Mouse (Mus musculus) inflammation-experienced regulatory T-cells, adult 6 months (primary cell): Measurements from ENCODE around the gene Vmn1r49. TPM values are rescaled to one million over a fixed set of nuclear protein-coding genes. Genes with fewer than 3 reads are reported as not detected.
"Not testable (repeated sequence)": the region's sequence is repeated elsewhere in the genome, so short reads cannot be mapped to it uniquely, and the experiment has no call there.

Experiments used
- ATAC-seq: one replicate; pipeline ENCODE4 v1.8.0; 2017
- polyA plus RNA-seq, 3 experiments: library from polyadenylated mRNA; unstranded; fragments of 100-300 nt; shearing (Covaris generic); gene quantifications; one replicate each; pipeline ENCODE4 v1.2.1; 2017

Vmn1r49 gene
- under 1 TPM in 2 of 3 experiments, not detected in 1; 0.07 to 0.08 TPM for polyA plus RNA-seq

- no peak for ATAC-seq
Measured at GRCm38 (mm10) chr6:90078406-90078805, at the start of gene Vmn1r49. Gene Vmn1r49 (minus strand): TSS chr6:90078506.

- not testable (repeated sequence) for ATAC-seq
Measured at GRCm38 (mm10) chr6:90122296-90122695, 44.0 kb upstream of the Vmn1r49 start, which contains the start of gene Vmn1r51. Gene Vmn1r51 (plus strand): TSS chr6:90122596.

- no peak for ATAC-seq
Measured at GRCm38 (mm10) chr6:90101130-90101529, 22.8 kb upstream of the Vmn1r49 start, which contains the start of gene Vmn1r50. Gene Vmn1r50 (plus strand): TSS chr6:90101430.

- ATAC-seq = no peak
Measured at GRCm38 (mm10) chr6:90100566-90100965, 22.3 kb upstream of the Vmn1r49 start.

GRCm38 (mm10) chr6:90036741-90037140 is 41.6 kb downstream of the Vmn1r49 start, which contains the start of gene Vmn1r48:
Gene Vmn1r48 (minus strand): TSS chr6:90036841.
- ATAC-seq = not testable (repeated sequence)

Other genes starting within 250 kb of the Vmn1r49 start
- not detected for gene Vmn1r42, start 202.1 kb downstream of the Vmn1r49 start, polyA plus RNA-seq
- gene Vmn1r43, start 202.1 kb downstream of the Vmn1r49 start, polyA plus RNA-seq = not detected
- not detected for gene Vmn1r44, start 194.8 kb downstream of the Vmn1r49 start, polyA plus RNA-seq
- not detected for gene Vmn1r45, start 137.9 kb downstream of the Vmn1r49 start, polyA plus RNA-seq
- gene Vmn1r46, start 109.2 kb downstream of the Vmn1r49 start, polyA plus RNA-seq = under 1 TPM in 2 of 3 experiments, not detected in 1; 0.03 to 0.07 TPM
- not detected for gene Vmn1r47, start 62.4 kb downstream of the Vmn1r49 start, polyA plus RNA-seq
- not detected for gene Vmn1r48, start 41.7 kb downstream of the Vmn1r49 start, polyA plus RNA-seq
- not detected for gene Vmn1r50, start 22.9 kb upstream of the Vmn1r49 start, polyA plus RNA-seq
- not detected for gene Vmn1r51, start 44.1 kb upstream of the Vmn1r49 start, polyA plus RNA-seq
- not detected for gene Vmn1r52, start 96.3 kb upstream of the Vmn1r49 start, polyA plus RNA-seq
- gene V1ra8, start 124.3 kb upstream of the Vmn1r49 start, polyA plus RNA-seq = not detected
- gene Vmn1r53, start 145.9 kb upstream of the Vmn1r49 start, polyA plus RNA-seq = not detected
- gene Vmn1r54, start 167.8 kb upstream of the Vmn1r49 start, polyA plus RNA-seq = not detected
- gene BC048671, start 222.7 kb upstream of the Vmn1r49 start, polyA plus RNA-seq = not detected
- gene Chst13, start 246.7 kb upstream of the Vmn1r49 start, polyA plus RNA-seq = not detected